Mouse (Mus musculus): ENCODE results near the gene Celf2. TPM values are rescaled to one million over a fixed set of nuclear protein-coding genes. Genes with fewer than 3 reads are reported as not detected.

Celf2 gene
- total RNA-seq, 2 experiments from 2014 or later = 448 to 459 TPM

DNA sequence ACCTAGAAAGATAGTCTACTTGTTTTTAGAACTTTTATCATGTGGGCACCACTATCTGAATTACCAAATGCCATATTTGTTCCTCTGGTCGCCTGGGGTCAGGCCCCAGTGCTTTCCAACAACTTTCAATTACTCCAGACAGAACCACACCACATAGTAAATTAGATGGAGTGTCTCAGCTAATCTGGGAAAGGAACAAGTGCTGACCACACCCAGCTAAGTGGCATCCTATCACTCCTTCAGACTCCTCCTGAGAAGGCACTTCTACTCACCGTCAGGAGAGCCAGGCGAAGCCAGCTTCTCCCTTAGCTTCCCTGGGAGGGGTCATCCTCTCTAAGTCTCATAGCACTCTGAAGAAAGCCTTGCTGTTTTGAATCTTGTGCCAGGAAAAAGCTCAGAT is 835.9 kb downstream of the Celf2 start:
- no peak overlapping the region for H3K4me3 ChIP-seq
- TF ChIP-seq CTCF (IDR thresholded peaks at IDR 0.05) = no peak
- no peak for DNase-seq (ENCODE audit: extremely low spot score in 1 of 2, low spot score in 2 of 2)
- H3K27ac ChIP-seq = no peak overlapping the region
- intact Hi-C loops (cut with DNase I) = no loop called here

- Histone ChIP-seq H3K4me3 (no peak overlapping the region), H3K27ac (no peak overlapping the region)
- no peak for DNase-seq (ENCODE audit: extremely low spot score in 1 of 2, low spot score in 2 of 2)
- intact Hi-C loops (cut with DNase I) = no loop called here
- TF ChIP-seq CTCF (IDR thresholded peaks at IDR 0.05) = no peak
These were observed 841.8 kb downstream of the Celf2 start for GRCm38 (mm10) chr2:6667611-6668010.

DNA sequence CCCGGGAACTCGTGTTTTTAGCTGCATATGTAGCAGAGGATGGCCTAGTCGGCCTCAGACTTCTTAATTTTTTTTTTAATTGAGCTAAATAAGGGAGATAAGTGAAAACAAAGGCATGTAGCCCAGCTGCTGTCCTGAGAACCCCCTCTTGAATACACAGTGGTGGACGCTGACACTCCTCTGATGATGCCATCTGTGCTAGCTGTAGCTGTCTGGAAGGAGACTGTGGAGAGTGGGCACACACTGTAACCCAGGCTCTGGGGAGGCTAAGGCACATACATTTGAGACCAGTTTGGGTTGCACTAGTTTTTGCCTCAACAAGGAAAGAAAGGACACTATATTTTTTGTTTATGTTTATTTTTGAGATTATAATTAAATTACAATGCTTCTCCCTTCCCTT is 849.5 kb downstream of the Celf2 start:
- no peak for DNase-seq (ENCODE audit: extremely low spot score in 1 of 2, low spot score in 2 of 2)
- no peak overlapping the region for H3K4me3 ChIP-seq
- H3K27ac ChIP-seq = no peak overlapping the region
- no peak for TF ChIP-seq CTCF (IDR thresholded peaks at IDR 0.05)
- intact Hi-C loops (cut with DNase I) = no loop called here

GRCm38 (mm10) chr2:6653719-6654118 is 855.6 kb downstream of the Celf2 start:
- Histone ChIP-seq H3K4me3 (no peak overlapping the region), H3K27ac (no peak overlapping the region)
- no peak for DNase-seq (ENCODE audit: extremely low spot score in 1 of 2, low spot score in 2 of 2)
- intact Hi-C loops (cut with DNase I) = no loop called here
- TF ChIP-seq CTCF (IDR thresholded peaks at IDR 0.05) = no peak

- intact Hi-C loops (cut with DNase I) = no loop called here
- no peak for TF ChIP-seq CTCF (IDR thresholded peaks at IDR 0.05)
- no peak overlapping the region for H3K27ac ChIP-seq
- no peak overlapping the region for H3K4me3 ChIP-seq
- no peak for DNase-seq (ENCODE audit: extremely low spot score in 1 of 2, low spot score in 2 of 2)
These were observed 857.7 kb downstream of the Celf2 start for GRCm38 (mm10) chr2:6651697-6652096.

- DNase-seq (ENCODE audit: extremely low spot score in 1 of 2, low spot score in 2 of 2) = no peak
- no peak overlapping the region for H3K4me3 ChIP-seq
- no peak for TF ChIP-seq CTCF (IDR thresholded peaks at IDR 0.05)
- H3K27ac ChIP-seq = no peak overlapping the region
- intact Hi-C loops (cut with DNase I) = no loop called here
These were observed 860.5 kb downstream of the Celf2 start for GRCm38 (mm10) chr2:6648877-6649276.

DNA sequence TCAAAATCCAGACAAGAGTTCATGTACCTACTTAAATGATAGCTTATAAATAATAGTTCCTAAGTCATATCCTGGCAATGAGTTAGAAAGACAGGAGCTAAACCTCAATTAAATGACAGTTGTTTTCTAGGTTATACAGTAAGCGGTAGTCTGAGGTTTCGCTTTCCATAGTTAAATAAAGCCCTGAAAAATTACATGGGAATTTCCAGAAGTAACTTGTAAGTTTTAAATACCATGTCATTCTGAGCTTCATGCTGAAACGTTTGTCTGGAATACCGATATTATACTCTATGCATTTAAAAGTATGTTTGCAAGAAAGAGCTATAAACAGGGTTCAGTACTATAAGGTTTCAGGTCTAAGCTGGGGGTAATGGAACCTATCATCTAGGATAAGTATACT is 862.3 kb downstream of the Celf2 start:
- H3K27ac ChIP-seq = no peak overlapping the region
- TF ChIP-seq CTCF (IDR thresholded peaks at IDR 0.05) = no peak
- H3K4me3 ChIP-seq = no peak overlapping the region
- no peak for DNase-seq (ENCODE audit: extremely low spot score in 1 of 2, low spot score in 2 of 2)
- intact Hi-C loops (cut with DNase I) = no loop called here

DNA sequence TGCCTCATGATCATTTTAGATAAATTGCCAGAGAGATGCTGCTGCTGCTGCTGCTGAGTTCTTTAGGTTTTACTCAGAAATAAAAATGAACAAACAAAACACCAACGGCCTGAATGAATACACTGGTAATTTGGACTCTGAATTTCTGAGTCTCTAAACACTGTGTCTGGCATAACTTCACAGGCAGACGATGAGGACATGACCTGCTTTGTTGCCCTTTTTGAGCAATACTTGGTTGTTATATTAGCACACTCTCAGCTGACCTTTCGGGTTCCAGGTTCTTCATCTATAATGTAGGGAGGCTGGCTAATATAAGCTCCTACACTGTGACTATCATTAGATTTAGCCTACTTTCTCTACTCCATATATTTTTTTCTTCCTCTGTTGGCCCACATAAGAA is 863.0 kb downstream of the Celf2 start:
- intact Hi-C loops (cut with DNase I) = no loop called here

DNA sequence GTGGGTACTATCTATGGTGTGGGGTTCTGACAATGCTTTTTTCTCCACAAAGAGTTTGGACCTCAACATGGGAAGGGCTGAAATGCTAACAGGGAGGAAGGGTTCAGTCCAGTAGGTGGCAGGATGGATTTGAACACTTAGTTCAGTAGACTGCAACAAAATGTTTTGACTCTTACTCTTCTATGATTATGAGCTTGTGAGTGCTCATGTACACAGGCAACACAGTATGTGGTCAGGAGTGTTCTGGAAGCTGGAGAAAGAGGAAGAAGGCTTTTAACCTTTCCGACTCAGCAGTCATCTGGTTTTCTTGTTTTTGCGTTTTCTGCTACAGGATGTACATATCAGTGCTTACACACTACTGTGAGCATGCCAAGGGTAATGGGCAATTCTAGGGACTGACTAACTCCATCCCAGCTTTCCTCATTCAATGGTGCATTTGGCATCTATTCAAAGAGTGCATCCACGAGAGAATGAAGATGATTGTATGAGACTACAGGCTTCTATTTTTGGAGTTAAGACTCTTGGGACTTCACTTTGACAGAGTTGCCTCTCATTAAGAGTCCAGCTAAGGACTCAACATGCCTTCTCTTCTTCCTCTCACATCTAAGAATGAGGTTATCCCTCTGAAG is 867.0 kb downstream of the Celf2 start:
- no peak overlapping the region for H3K4me3 ChIP-seq
- intact Hi-C loops (cut with DNase I) = no loop called here
- DNase-seq (ENCODE audit: extremely low spot score in 1 of 2, low spot score in 2 of 2) = no peak
- no peak; the same call in 1 of the 2 replicates for TF ChIP-seq CTCF (IDR thresholded peaks at IDR 0.05)
- H3K27ac ChIP-seq = no peak overlapping the region

More for the DNA sequence above, 863.0 kb downstream of the Celf2 start:
- Histone ChIP-seq H3K4me3 (no peak overlapping the region), H3K27ac (no peak overlapping the region)
- DNase-seq (ENCODE audit: extremely low spot score in 1 of 2, low spot score in 2 of 2) = no peak
- no peak for TF ChIP-seq CTCF (IDR thresholded peaks at IDR 0.05)

DNA sequence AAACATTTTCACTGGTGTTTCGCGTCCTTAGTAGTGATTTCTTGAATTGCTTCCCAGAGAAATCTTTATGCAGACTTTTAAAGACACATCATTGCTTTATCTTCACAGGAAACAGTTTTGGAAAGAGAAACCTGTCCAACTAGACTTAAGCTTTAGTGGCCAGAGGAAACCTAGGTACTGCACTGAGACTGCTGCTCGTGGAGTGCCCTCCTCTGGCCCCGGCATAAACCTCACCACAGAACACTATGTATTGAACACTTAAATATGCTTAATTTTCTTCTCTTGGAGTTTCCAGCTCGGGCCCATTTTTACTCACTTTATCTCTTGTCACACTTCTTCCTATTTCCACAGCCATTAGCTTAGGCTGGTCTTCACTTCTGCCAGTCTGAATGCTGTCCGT is 870.0 kb downstream of the Celf2 start:
- Histone ChIP-seq H3K27ac (no peak overlapping the region), H3K4me3 (no peak overlapping the region)
- intact Hi-C loops (cut with DNase I) = no loop called here
- no peak; the same call in 1 of the 2 replicates for TF ChIP-seq CTCF (IDR thresholded peaks at IDR 0.05)
- no peak for DNase-seq (ENCODE audit: extremely low spot score in 1 of 2, low spot score in 2 of 2)

- no peak for DNase-seq (ENCODE audit: extremely low spot score in 1 of 2, low spot score in 2 of 2)
- Histone ChIP-seq H3K4me3 (no peak overlapping the region), H3K27ac (no peak overlapping the region)
- intact Hi-C loops (cut with DNase I) = no loop called here
- TF ChIP-seq CTCF (IDR thresholded peaks at IDR 0.05) = no peak
These were observed 872.2 kb downstream of the Celf2 start for GRCm38 (mm10) chr2:6637147-6637546.

- intact Hi-C loops (cut with DNase I) = no loop called here
- H3K4me3 ChIP-seq = no peak overlapping the region
- no peak overlapping the region for H3K27ac ChIP-seq
- no peak for TF ChIP-seq CTCF (IDR thresholded peaks at IDR 0.05)
- DNase-seq (ENCODE audit: extremely low spot score in 1 of 2, low spot score in 2 of 2) = no peak
These were observed 874.5 kb downstream of the Celf2 start for GRCm38 (mm10) chr2:6634899-6635298.

DNA sequence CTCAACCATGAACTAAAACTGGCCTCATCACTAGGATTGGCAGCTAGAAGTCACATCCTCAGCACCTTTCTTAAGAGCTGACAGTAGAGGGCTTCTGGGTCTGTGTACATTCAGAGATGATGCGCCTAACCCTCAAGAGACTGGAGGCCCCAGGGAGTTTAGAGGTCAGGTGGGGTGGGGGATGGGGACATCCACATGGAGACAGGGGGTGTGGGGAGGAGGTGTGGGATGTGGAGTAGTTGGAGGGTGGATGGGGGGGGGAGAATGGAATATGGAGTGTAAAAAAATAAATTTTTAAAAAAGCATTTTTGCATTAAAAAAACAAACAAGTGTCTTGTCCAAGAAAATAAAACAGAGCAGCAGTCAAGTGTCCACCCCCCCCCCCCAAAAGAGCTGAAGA is 876.2 kb downstream of the Celf2 start:
- no peak for DNase-seq (ENCODE audit: extremely low spot score in 1 of 2, low spot score in 2 of 2)
- intact Hi-C loops (cut with DNase I) = no loop called here
- TF ChIP-seq CTCF (IDR thresholded peaks at IDR 0.05) = no peak
- Histone ChIP-seq H3K4me3 (no peak overlapping the region), H3K27ac (no peak overlapping the region)

Data from left cerebral cortex, adult 2 months (tissue).